Mouse (Mus musculus) mouse trophoblast stem cell (cell line): ENCODE measurements around the gene Crhbp.

Experiments used
- in situ Hi-C, 2 experiments: fragments of 300-500 bp; cut with MseI, MboI; formaldehyde crosslinking; loops; 2 replicates in 1 of 2; 3 replicates in 1 of 2; pipeline ENCODE4 v1.15.1; 2025

The Crhbp gene

GRCm38 (mm10) chr13:95444824-95445223 lies at the start of gene Crhbp:
Crhbp (minus strand) TSS chr13:95444924.
- in situ Hi-C loops, result no loop called here

DNA sequence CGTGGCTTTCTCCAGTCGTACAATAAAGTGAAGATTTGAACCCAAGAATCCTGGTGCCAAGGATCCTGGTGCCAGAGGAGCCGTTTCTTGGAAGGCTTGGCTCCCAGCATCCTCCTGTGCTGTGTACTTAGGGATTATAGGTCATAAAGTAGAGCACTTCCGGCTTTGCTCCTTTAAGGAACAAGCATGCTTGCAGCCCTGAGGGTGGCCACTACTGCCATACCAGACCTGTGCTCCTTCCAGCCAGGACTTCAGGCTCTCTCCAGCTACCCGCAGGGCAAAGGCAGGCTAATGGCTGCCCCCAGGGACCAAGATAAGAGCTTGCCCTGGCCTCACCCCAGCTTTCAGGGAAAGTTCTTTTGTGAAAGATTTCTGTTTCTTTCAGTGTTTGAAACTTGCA lies 48.6 kb upstream of the Crhbp start:
- in situ Hi-C loops, result no loop called here

DNA sequence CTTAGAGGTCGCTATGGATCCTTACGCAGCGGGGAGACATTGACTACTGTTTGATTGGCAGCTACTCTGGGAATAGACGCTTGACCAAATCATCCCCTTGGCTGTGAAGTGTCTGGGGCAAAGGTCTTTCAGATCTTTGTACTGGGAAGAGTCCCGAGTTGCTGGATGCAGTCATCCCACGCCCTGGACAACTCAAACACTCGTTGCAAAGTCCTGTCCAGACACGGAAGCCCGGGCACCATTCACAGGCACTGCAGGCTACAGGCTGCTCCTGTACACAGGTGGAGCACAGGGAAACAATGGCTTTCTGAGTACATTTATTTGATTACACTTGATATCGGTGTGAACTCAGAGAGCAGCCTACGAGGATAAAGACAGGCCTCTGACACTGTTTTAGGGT lies 46.6 kb upstream of the Crhbp start:
- in situ Hi-C loops, result no loop called here

DNA sequence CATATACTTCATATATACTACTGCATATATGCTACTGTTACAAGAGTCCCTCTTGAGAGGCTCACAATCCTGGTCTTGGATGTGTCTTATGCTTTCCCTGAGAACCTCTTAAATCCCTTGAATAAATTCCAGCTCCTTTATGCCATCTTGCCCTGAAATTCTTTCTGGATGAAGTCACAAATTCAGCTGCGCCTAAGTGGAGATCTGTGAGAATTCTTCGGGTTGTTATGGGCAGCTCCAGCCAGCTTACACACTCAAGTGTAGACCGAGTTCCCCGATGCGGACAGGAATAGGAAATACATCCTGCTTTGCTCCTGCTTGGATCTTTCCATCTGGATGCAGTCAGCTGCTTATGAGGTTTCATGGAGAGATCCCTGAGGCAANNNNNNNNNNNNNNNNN lies 39.9 kb upstream of the Crhbp start:
- in situ Hi-C loops, result no loop called here

DNA sequence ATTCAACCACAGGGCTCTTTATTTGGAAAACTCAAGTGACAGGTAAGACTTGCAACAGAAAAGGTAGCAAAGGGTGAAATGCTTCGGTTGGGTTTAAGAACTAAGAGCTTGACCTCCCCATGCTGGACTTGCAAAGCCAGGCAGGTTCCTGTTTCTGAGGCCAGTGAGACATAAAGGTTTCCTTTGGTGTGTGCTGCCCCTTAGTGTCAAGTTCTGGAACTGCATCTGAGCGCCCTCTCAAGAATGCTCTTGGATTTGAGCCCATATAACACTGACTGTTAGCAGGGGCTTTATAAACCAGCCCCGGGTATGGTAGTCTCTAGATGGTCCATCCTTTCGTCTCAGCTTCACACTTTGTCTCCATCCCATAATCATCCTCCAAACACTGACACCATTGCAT lies 36.7 kb upstream of the Crhbp start:
- in situ Hi-C loops, result no loop called here

GRCm38 (mm10) chr13:95478671-95479413 lies 34.1 kb upstream of the Crhbp start, which contains the start of gene S100z:
S100z (minus strand) TSS chr13:95478721.
- in situ Hi-C loops, result no loop called here

- in situ Hi-C loops, result no loop called here
Observed at GRCm38 (mm10) chr13:95477173-95477572, 32.4 kb upstream of the Crhbp start.

DNA sequence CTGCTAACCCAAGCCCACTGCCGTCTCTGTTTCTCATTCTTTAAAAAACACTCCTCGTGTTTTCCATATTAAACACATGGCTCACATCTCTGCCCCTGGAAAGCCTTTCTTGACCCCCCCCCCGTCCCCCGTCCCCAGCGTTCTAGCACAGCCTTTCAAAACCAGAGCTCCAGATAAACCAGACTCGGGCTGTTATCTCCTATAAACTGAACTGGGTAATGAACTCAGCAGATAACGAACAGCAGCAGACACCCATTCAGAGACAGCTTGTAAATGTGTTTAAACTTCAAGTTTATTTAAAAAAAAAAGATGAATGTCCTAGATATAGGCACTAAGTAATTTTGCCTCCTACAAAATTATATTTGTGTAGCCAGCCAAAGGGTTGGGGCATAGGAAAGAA lies 30.4 kb upstream of the Crhbp start:
- in situ Hi-C loops, result no loop called here

GRCm38 (mm10) chr13:95474294-95474693 lies 29.6 kb upstream of the Crhbp start:
- in situ Hi-C loops, result loop anchor here (5.0 kb wide), 2 partner anchors 82 to 87 kb away; no protein-coding TSS in a partner anchor

- in situ Hi-C loops, result loop anchor here (5.0 kb wide), 2 partner anchors 79 to 84 kb away; no protein-coding TSS in a partner anchor
Observed at GRCm38 (mm10) chr13:95470970-95471369, 26.2 kb upstream of the Crhbp start.

- in situ Hi-C loops, result no loop called here
Observed at GRCm38 (mm10) chr13:95451529-95451928, 6.8 kb upstream of the Crhbp start.

DNA sequence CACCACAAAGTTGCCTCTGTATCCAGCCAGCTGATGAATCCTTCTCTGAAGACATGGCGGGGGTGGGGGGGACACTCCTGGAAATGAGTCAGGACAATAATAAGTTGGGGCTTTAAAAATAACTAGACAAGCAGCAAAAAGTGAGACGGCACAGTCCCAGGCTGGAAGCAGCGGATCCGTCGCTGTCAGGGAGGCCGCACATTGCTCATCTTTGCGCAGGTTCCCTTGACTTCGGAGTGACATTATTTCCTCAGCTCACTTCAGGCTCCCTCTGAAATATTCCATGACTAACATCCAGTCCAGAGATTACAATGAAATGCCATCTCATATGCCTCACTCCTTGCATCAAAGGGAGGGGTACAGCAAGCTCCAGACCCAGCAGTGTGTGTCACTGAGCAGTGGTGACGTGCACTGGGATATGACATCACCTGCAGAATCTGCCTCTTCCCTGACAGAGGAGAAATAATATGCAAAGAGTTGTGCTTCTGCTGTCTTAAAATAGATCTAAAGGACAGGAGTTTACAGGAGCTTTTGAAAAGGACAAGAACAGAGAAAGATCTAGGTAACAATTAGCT lies 6.0 kb upstream of the Crhbp start:
- in situ Hi-C loops, result no loop called here

DNA sequence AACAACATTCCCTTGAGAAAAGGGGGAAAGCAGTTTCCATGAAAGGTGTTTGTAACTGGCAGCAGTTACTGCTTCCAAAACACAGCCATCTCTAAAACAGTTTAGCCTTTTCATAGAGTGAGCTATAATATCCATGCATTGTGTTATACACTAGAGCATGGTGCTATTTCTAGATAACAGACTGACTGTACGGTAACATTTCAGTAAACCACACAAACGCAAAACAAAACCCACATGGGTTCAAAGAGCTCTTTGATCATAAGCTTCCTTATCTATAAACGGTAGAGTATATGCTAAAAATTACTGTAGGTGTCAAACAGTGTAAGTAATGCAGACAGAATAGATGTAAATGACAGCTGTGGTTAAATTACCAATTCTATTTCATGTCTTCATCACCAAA lies 5.0 kb upstream of the Crhbp start:
- in situ Hi-C loops, result no loop called here

GRCm38 (mm10) chr13:95444291-95444690 lies 433 bp downstream of the Crhbp start:
- in situ Hi-C loops, result no loop called here

DNA sequence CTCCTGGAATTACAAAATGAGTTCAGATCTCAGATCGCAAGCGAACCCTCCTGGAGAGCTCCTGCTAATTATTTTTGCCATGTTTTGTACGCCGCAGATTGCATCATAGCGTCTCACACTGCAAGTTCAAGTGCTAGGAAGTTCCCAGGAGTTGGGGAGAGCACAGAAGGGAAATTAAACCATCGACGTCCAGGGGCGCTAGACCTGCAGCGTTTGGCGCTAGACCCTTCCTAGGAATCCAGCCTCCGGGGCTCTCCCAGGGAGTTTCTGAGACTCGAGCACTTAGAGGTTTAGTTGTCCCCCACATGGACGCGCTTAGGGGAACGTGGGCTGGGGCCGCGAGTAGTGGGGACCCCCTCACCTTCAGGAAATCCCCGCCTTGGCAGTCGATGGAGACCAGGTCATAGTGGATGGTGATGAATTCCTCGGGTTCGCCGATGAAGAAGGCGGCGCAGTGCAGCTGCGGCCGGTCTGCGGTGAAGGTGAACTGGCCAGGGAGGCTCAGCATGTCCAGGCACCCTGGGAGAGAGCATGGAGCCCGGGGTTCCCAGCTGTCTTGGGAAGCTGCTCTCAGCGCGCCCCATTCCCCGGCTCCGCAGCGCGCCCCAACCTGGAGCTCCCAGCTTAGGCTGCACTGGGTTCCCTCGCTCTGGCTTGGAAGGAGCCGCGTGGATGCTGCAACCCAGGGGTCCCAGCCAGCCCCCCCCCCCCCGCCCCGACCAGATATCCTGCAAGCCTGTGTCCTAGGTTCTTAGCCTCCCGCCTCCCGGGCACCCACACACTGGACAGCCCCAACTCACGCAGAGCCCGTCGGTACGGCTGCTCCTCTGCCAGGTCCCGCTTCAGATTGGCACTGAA lies 1.1 kb downstream of the Crhbp start:
- in situ Hi-C loops, result no loop called here

- in situ Hi-C loops, result no loop called here
Observed at GRCm38 (mm10) chr13:95442901-95443300, 1.8 kb downstream of the Crhbp start.

GRCm38 (mm10) chr13:95439569-95439968 lies 5.2 kb downstream of the Crhbp start:
- in situ Hi-C loops, result no loop called here

GRCm38 (mm10) chr13:95431760-95432159 lies 13.0 kb downstream of the Crhbp start:
- in situ Hi-C loops, result no loop called here

DNA sequence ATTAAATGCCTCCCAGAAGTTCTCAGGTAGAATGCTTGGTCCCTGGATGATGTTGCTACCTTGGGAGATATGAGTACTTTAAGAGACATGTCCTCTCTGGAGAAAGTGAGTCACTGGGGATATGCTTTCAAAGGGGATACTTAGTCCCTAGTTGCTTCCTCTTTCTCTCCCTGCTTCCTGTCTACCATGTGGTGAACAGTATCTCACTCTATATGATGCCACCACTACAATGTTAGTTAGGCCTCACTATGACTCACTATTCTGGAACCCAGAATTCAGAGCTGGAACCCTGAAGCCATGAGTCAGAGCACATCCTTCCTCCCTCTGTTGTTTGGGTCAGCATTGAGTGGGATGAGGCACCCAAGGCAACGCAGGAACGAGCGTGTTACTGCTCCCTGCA lies 17.2 kb downstream of the Crhbp start:
- in situ Hi-C loops, result no loop called here

GRCm38 (mm10) chr13:95426421-95426820 lies 18.3 kb downstream of the Crhbp start:
- in situ Hi-C loops, result no loop called here

GRCm38 (mm10) chr13:95425484-95425883 lies 19.2 kb downstream of the Crhbp start:
- in situ Hi-C loops, result no loop called here

DNA sequence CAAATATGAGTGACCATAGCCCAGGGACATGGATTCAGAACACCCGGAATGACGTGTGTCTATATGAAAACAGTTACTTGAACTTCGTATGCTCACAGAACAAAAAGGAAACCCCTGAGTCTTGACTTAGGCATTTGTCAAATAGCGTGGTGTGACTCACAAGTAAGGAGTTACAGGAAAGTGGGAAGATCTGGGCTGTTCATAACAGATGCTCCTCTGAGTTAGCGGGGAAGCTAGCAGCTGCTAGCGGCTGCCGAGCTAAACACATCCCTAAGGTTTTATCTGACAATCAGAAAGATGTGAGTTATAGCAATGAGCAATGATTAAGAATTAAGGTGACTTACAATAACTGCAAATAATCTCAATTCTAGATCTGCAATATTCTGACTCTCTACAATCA lies 19.8 kb downstream of the Crhbp start:
- in situ Hi-C loops, result no loop called here
